Mouse (Mus musculus) midbrain, embryonic 16.5 days (tissue): ENCODE data around the gene Proz. TPM values are rescaled to one million over a fixed set of nuclear protein-coding genes. Genes with fewer than 3 reads are reported as not detected.

Experiments used
- ATAC-seq: fragments of 200-750 bp; cut with Nextera tagmentation; 2 replicates; pipeline ENCODE4 v1.8.0; 2017; ENCODE audit warnings: moderate TSS enrichment
- H3K27ac ChIP-seq: fragments of 300-500 bp; sonication (generic); 2 replicates; pipeline ENCODE4 v1.5.1; 2014; ENCODE audit warnings: mild to moderate bottlenecking, low read length, mixed read lengths
- H3K27me3 ChIP-seq: fragments of 300-500 bp; sonication (generic); 2 replicates; pipeline ENCODE4 v1.6.1; 2014; ENCODE audit warnings: low read depth, low read length, mixed read lengths; ENCODE audit not compliant: control insufficient read depth, insufficient read depth
- H3K36me3 ChIP-seq: fragments of 300-500 bp; sonication (generic); 2 replicates; pipeline ENCODE4 v1.6.1; 2014; ENCODE audit warnings: mild to moderate bottlenecking, low read length, moderate library complexity, mixed read lengths; ENCODE audit not compliant: control insufficient read depth, insufficient read depth
- H3K4me1 ChIP-seq: fragments of 300-500 bp; sonication (generic); 2 replicates; pipeline ENCODE4 v1.6.1; 2014; ENCODE audit warnings: mild to moderate bottlenecking, low read length, mixed read lengths; ENCODE audit not compliant: control insufficient read depth, insufficient read depth
- H3K4me2 ChIP-seq: fragments of 300-500 bp; sonication (generic); 2 replicates; pipeline ENCODE4 v1.6.1; 2014; ENCODE audit warnings: mild to moderate bottlenecking, low read length, mixed read lengths
- H3K4me3 ChIP-seq: fragments of 300-500 bp; sonication (generic); 2 replicates; pipeline ENCODE4 v1.5.1; 2014; ENCODE audit warnings: low read depth, mild to moderate bottlenecking, low read length, moderate library complexity, mixed read lengths
- H3K9ac ChIP-seq: fragments of 300-500 bp; sonication (generic); 2 replicates; pipeline ENCODE4 v1.6.1; 2014; ENCODE audit warnings: low read depth, low read length, mixed read lengths
- H3K9me3 ChIP-seq: fragments of 300-500 bp; sonication (generic); replicated peaks from 2 replicates; pipeline ENCODE4 v1.6.1; 2014; ENCODE audit warnings: mild to moderate bottlenecking, low read length, mixed read lengths; ENCODE audit not compliant: control insufficient read depth, poor library complexity, severe bottlenecking
- WGBS: fragments of 180-500 bp; shearing (Covaris S2); extraction: QIAGEN DNeasy Blood & Tissue Kit; methylation state at CpG from one replicate; pipeline ENCODE4 v1.1.7; 2014; 5-methylcytosine and 5-hydroxymethylcytosine counted together
- polyA plus RNA-seq: library from polyadenylated mRNA; unstranded; fragments of >200 nt; fragmentation: Nextera tagmentation; extraction: Ambion mirVana; gene quantifications from 2 replicates; pipeline ENCODE4 v1.2.1, GENCODE M21; 2015

Gene Proz
- polyA plus RNA-seq, 1 experiment from 2014 or later = 1.2 TPM

GRCm38 (mm10) chr8:13117096-13117495 is 56.4 kb downstream of the Proz start:
- no peak overlapping the region for H3K27ac ChIP-seq
- no peak overlapping the region for H3K4me3 ChIP-seq
- WGBS = 89% methylated on average over 2 of the region's 2 CpGs
- peaks cover 12% of the 10 kb centered on the region; the same call in 1 of the 2 replicates for H3K36me3 ChIP-seq
- H3K9me3 ChIP-seq = no peaks in the 10 kb centered on the region
- no peaks in the 10 kb centered on the region for H3K4me1 ChIP-seq
- H3K27me3 ChIP-seq = no peaks in the 10 kb centered on the region
- H3K4me2 ChIP-seq = no peak overlapping the region
- ATAC-seq = no peak
- no peak overlapping the region for H3K9ac ChIP-seq

DNA sequence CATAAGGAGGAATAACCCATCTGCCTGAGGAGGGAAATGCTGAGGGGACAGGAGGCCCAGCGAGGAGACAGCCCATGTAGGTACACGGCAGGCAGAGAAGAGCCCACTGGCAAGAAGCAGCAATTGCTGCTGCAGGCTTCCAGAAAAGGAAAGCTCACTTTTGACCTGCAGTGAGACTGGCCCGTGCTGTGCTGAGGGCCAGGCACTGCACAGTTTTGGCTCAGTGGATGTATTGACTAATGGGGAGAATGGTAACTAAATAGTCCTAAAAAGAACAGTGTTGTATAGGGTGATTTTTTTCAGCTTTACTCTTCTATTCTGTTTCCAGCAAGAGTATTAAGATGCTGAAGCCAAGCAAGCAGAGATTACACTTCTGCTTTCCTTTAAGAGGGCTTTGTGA is 57.8 kb downstream of the Proz start:
- Histone ChIP-seq H3K9ac (no peak overlapping the region), H3K36me3 (peaks cover 12% of the 10 kb centered on the region; the same call in 1 of the 2 replicates), H3K9me3 (no peaks in the 10 kb centered on the region), H3K4me3 (no peak overlapping the region), H3K4me1 (no peaks in the 10 kb centered on the region), H3K27ac (no peak overlapping the region), H3K27me3 (no peaks in the 10 kb centered on the region), H3K4me2 (no peak overlapping the region)
- no peak for ATAC-seq
- 90% methylated on average over 3 of the region's 3 CpGs for WGBS

DNA sequence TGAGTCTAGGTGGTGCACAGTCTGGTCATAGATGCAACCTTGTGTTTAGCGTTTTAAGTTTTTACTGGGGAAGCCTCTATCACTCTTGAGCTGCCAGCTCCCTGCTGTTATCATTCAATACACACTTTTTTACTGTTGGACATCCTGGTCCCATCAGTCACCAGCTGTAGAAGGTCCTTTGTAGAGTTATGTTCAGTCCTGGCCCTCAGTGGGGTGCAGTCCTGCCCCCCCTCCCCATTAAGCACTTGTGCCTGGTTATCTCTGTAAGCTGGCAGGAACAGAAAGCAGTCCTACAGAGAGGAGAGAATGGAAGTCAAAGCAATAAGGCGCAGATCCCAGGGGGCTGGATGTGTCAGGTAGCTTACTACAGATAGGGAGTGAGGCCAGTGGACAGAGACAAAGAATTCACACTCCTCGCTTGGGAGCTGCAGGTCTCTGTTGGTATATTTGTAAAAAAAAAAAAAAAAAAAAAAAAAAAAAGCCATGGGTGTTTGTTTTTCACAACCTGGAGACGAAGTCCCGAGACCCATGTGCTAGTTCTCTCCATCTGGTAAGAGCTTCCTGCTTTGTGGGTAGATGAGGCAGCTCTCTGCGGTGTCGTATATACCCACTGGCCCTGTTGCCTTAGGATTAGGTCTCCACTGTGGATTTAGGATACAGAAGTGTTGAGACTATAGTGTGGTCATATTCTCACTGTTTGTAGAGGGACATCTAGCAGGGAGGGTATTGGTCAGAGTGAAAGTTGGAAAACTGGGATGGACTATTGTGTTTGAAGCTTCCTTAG is 60.4 kb downstream of the Proz start:
- peaks cover 20% of the 10 kb centered on the region for H3K36me3 ChIP-seq
- H3K9ac ChIP-seq = no peak overlapping the region
- H3K4me1 ChIP-seq = no peaks in the 10 kb centered on the region
- no peak overlapping the region for H3K27ac ChIP-seq
- H3K27me3 ChIP-seq = no peaks in the 10 kb centered on the region
- H3K9me3 ChIP-seq = no peaks in the 10 kb centered on the region
- no peak for ATAC-seq
- no peak overlapping the region for H3K4me3 ChIP-seq
- 89% methylated on average over 7 of the region's 7 CpGs for WGBS
- H3K4me2 ChIP-seq = no peak overlapping the region

DNA sequence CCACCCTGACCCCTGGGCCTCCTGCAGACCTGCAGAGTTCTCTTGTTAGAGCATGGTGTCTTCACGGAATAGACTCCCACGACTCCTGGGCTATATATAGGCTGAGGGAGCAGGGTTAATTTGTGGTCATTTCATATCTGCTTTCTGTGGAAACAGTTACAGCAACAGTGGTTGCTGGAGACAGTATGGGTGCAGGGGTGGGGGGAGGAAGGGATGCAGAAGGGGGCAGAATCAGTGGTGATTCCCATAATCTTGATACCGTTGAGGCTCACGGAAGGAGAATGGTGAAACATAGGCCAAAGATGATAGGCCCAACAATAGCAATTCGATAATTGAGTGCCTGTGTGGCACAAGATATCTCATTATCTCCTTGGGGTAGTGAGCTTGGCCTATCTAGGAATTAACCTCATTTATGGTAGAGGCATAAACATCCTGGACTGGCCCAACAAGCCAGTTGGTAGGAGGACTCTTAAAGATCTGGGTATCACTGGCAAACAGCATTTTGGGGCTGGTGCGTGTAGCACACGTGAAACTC is 62.2 kb downstream of the Proz start:
- peaks cover 34% of the 10 kb centered on the region for H3K36me3 ChIP-seq
- 93% methylated on average over 7 of the region's 7 CpGs for WGBS

GRCm38 (mm10) chr8:13124897-13125296 is 64.2 kb downstream of the Proz start:
- H3K36me3 ChIP-seq = peaks cover 37% of the 10 kb centered on the region
- H3K4me3 ChIP-seq = no peak overlapping the region
- WGBS = 96% methylated on average over 8 of the region's 8 CpGs
- H3K27me3 ChIP-seq = no peaks in the 10 kb centered on the region
- no peak for ATAC-seq
- H3K9ac ChIP-seq = no peak overlapping the region
- H3K4me1 ChIP-seq = no peaks in the 10 kb centered on the region
- H3K27ac ChIP-seq = no peak overlapping the region
- no peaks in the 10 kb centered on the region for H3K9me3 ChIP-seq
- no peak overlapping the region for H3K4me2 ChIP-seq

More for the DNA sequence above, 62.2 kb downstream of the Proz start:
- H3K4me3 ChIP-seq = no peak overlapping the region
- H3K4me1 ChIP-seq = no peaks in the 10 kb centered on the region
- no peak overlapping the region for H3K9ac ChIP-seq
- H3K9me3 ChIP-seq = no peaks in the 10 kb centered on the region
- no peaks in the 10 kb centered on the region for H3K27me3 ChIP-seq
- H3K4me2 ChIP-seq = no peak overlapping the region
- ATAC-seq = no peak
- no peak overlapping the region for H3K27ac ChIP-seq

Other genes with a start within 250 kb of the Proz start
- 185 and 190 TPM in 2 replicates for gene Mcf2l, start 187.1 kb upstream of the Proz start, polyA plus RNA-seq
- gene F7, start 34.9 kb upstream of the Proz start, polyA plus RNA-seq = 0.15 TPM in 1 of 2 replicates, not detected in the other
- 0.12 and 0.25 TPM in 2 replicates for gene F10, start 23.6 kb upstream of the Proz start, polyA plus RNA-seq
- 38.6 and 42.3 TPM in 2 replicates for gene Pcid2, start 44.5 kb downstream of the Proz start, polyA plus RNA-seq
- 72.9 and 77.1 TPM in 2 replicates for gene Cul4a, start 44.7 kb downstream of the Proz start, polyA plus RNA-seq
- gene Lamp1, start 98.2 kb downstream of the Proz start, polyA plus RNA-seq = 263 and 294 TPM in 2 replicates
- 16.9 and 19.7 TPM in 2 replicates for gene Grtp1, start 139.7 kb downstream of the Proz start, polyA plus RNA-seq
- gene Adprhl1, start 193.2 kb downstream of the Proz start, polyA plus RNA-seq = 0.29 TPM in 1 of 2 replicates, not detected in the other
- 35.5 and 35.9 TPM in 2 replicates for gene Dcun1d2, start 227.2 kb downstream of the Proz start, polyA plus RNA-seq
- 45.1 and 54.1 TPM in 2 replicates for gene Tmco3, start 227.3 kb downstream of the Proz start, polyA plus RNA-seq